9 mouse cellular contexts compared by ENCODE assay signal in the genomic region with DNA sequence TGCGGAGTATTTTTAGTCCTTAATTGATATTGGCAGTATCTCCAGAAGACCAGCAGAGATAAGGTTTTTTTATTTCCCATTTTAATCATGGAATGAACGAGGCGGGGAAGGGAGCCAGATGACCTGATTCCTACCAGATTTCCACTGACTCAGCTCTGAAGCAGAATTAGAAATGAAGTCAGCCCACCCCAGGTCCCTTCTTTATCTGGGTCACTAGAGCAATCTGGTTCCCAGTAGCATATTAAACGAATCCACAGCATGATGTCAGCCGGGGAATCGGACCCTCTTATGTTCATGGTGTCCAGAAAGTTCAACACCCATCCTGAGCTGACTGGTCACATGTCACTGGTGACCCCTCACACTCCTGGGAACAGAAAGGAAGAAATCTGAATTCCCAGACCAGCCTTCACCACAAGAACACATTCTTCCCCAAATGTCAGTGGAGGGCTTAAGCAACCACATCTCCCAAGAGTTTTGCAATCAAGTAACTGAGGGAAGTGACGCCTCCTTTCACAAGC.
DNase-seq lines count a peak whose midpoint lies in the region; ATAC-seq lines count a peak whose summit lies in the region.
"Had no signal": no experiment of that assay in that cellular context is flagged by ENCODE, and none has a peak within 500 bp of the region (broad histone marks: within the 10 kb centered on the region; RNA-seq: fewer than 3 reads in every experiment).

No protein-coding gene starts in this region.

- no peak overlapping the region for H3K4me2 ChIP-seq in heart, embryonic 12.5 days
- H3K4me2 ChIP-seq: limb, embryonic 12.5 days had no signal

- H3K27me3 ChIP-seq in heart, embryonic 12.5 days (replicated peaks): no peaks in the 10 kb centered on the region
- H3K27me3 ChIP-seq: limb, embryonic 12.5 days had no signal

- no peak overlapping the region; the same call in 1 of the 2 replicates for H3K27ac ChIP-seq in heart, embryonic 12.5 days (ENCODE audit: poor library complexity, severe bottlenecking)
- H3K27ac ChIP-seq: limb, embryonic 12.5 days had no signal

- H3K4me1 ChIP-seq in heart, embryonic 12.5 days (replicated peaks): peaks cover 64% of the 10 kb centered on the region
- H3K4me1 ChIP-seq: limb, embryonic 12.5 days had no signal

- H3K4me3 ChIP-seq in heart, embryonic 12.5 days: no peak overlapping the region
- H3K4me3 ChIP-seq: limb, embryonic 12.5 days had no signal

- peaks cover 24% of the 10 kb centered on the region for H3K36me3 ChIP-seq in heart, embryonic 12.5 days

- no peak overlapping the region for H3K9ac ChIP-seq in heart, embryonic 12.5 days
- H3K9ac ChIP-seq: limb, embryonic 12.5 days had no signal

- H3K9me3 ChIP-seq in heart, embryonic 12.5 days (replicated peaks): no peaks in the 10 kb centered on the region
- H3K9me3 ChIP-seq: limb, embryonic 12.5 days had no signal

- no peak for ATAC-seq in heart, embryonic 12.5 days (ENCODE audit: insufficient number of reproducible peaks, low FRiP score)

- peak; percentile 83 to 89 for DNase-seq in heart, adult 18-20 months
- peak; percentile 89 for DNase-seq in adipocyte (ENCODE audit: low spot score)
- peak; percentile 48 for DNase-seq in gastrocnemius, postnatal 10 days
- peak; percentile 59 to 68 for DNase-seq in kidney, postnatal 4 days
- no peak for DNase-seq in spleen, postnatal 14 days (ENCODE audit: low spot score in 2 of 2)
- no peak for DNase-seq in thymus, postnatal 4 days
- no peak for DNase-seq in thymus, postnatal 36 days

- WGBS in heart, embryonic 12.5 days: 35% methylated on average over 7 of the region's 7 CpGs

Comparison
In these comparisons a context has a peak if more than half of its experiments do, and no peak if none do; other contexts are left out.
1. DNase-seq: peak in heart, adult 18-20 months (2 of 2), adipocyte (single experiment), gastrocnemius, postnatal 10 days (single experiment) and kidney, postnatal 4 days (2 of 2); none in spleen, postnatal 14 days (0 of 2), thymus, postnatal 4 days (single experiment) and thymus, postnatal 36 days (0 of 2).